Mouse (Mus musculus) heart, embryonic 12.5 days (tissue): Measurements from ENCODE around the gene Hist1h3c. TPM values are rescaled to one million over a fixed set of nuclear protein-coding genes. Genes with fewer than 3 reads are reported as not detected.
"Not testable (repeated sequence)": the region's sequence is repeated elsewhere in the genome, so short reads cannot be mapped to it uniquely, and the experiment has no call there.

Source experiments
- ATAC-seq: fragments of 200-750 bp; cut with Nextera tagmentation; 2 replicates; pipeline ENCODE4 v1.8.0; 2017; ENCODE audit warnings: moderate TSS enrichment, moderate library complexity; ENCODE audit not compliant: insufficient number of reproducible peaks, low FRiP score
- H3K27ac ChIP-seq: fragments of 300-500 bp; sonication (generic); 2 replicates; pipeline ENCODE4 v1.5.1; 2016; ENCODE audit warnings: mild to moderate bottlenecking, moderate library complexity; ENCODE audit not compliant: poor library complexity, severe bottlenecking
- H3K27me3 ChIP-seq: fragments of 300-500 bp; sonication (generic); replicated peaks from 2 replicates; pipeline ENCODE4 v1.6.1; 2016; ENCODE audit warnings: mild to moderate bottlenecking, moderate library complexity
- H3K36me3 ChIP-seq: fragments of 300-500 bp; sonication (generic); 2 replicates; pipeline ENCODE4 v1.6.1; 2016; ENCODE audit warnings: mild to moderate bottlenecking, moderate library complexity
- H3K4me1 ChIP-seq: fragments of 300-500 bp; sonication (generic); replicated peaks from 2 replicates; pipeline ENCODE4 v1.6.1; 2016; ENCODE audit warnings: mild to moderate bottlenecking
- H3K4me2 ChIP-seq: fragments of 300-500 bp; sonication (generic); 2 replicates; pipeline ENCODE4 v1.6.1; 2016; ENCODE audit warnings: mild to moderate bottlenecking, moderate library complexity
- H3K4me3 ChIP-seq: fragments of 300-500 bp; sonication (generic); 2 replicates; pipeline ENCODE4 v1.5.1; 2016; ENCODE audit warnings: mild to moderate bottlenecking
- H3K9ac ChIP-seq: fragments of 300-500 bp; sonication (generic); 2 replicates; pipeline ENCODE4 v1.6.1; 2016; ENCODE audit warnings: mild to moderate bottlenecking, moderate library complexity
- H3K9me3 ChIP-seq: fragments of 300-500 bp; sonication (generic); replicated peaks from 2 replicates; pipeline ENCODE4 v1.6.1; 2016; ENCODE audit warnings: mild to moderate bottlenecking, moderate library complexity
- WGBS: fragments of 180-500 bp; shearing (Covaris S2); methylation state at CpG from one replicate; pipeline ENCODE4 v1.1.7; 2016; 5-methylcytosine and 5-hydroxymethylcytosine counted together
- polyA plus RNA-seq: library from polyadenylated mRNA; unstranded; fragments of >200 nt; fragmentation: Nextera tagmentation; extraction: Ambion mirVana; gene quantifications from 2 replicates; pipeline ENCODE4 v1.2.1, GENCODE M21; 2016

The Hist1h3c gene
- polyA plus RNA-seq, 1 experiment from 2014 or later = 3.0 TPM

- H3K9me3 ChIP-seq = no peaks in the 10 kb centered on the region
- H3K4me2 ChIP-seq = peak within 1 kb of the TSS; percentile 80
- 3% methylated on average over 34 of the region's 34 CpGs for WGBS
- H3K4me1 ChIP-seq = peaks cover 26% of the 10 kb centered on the region
- peak within 1 kb of the TSS; percentile 81 for H3K9ac ChIP-seq
- H3K27ac ChIP-seq = peak within 1 kb of the TSS; percentile 94
- H3K4me3 ChIP-seq = peak within 1 kb of the TSS; percentile 57
- ATAC-seq = peak; percentile 78
- H3K27me3 ChIP-seq = no peaks in the 10 kb centered on the region
- H3K36me3 ChIP-seq = no peaks in the 10 kb centered on the region
Observed at GRCm38 (mm10) chr13:23763586-23764323, 18.4 kb upstream of the Hist1h3c start, which contains the start of gene Hist1h1a. Hist1h1a (plus strand) TSS chr13:23763666.

GRCm38 (mm10) chr13:23763242-23763585 is 17.8 kb upstream of the Hist1h3c start:
- Histone ChIP-seq H3K4me2 (peak overlapping the region; percentile 80), H3K36me3 (no peaks in the 10 kb centered on the region), H3K4me3 (peak overlapping the region; percentile 57), H3K27ac (peak overlapping the region; percentile 94), H3K9me3 (no peaks in the 10 kb centered on the region), H3K9ac (peak overlapping the region; percentile 81), H3K27me3 (no peaks in the 10 kb centered on the region), H3K4me1 (peaks cover 24% of the 10 kb centered on the region)
- ATAC-seq = no peak
- WGBS = 1% methylated on average over 10 of the region's 10 CpGs

- H3K4me3 ChIP-seq = peak within 1 kb of the TSS; percentile 57
- ATAC-seq = peak; percentile 68
- H3K4me2 ChIP-seq = peak within 1 kb of the TSS; percentile 83
- peak within 1 kb of the TSS; percentile 81 for H3K9ac ChIP-seq
- H3K9me3 ChIP-seq, H3K27me3 ChIP-seq, H3K36me3 ChIP-seq: not testable (repeated sequence)
- WGBS = under 1% methylated on average over 36 of the region's 52 CpGs
- peaks cover 28% of the 10 kb centered on the region for H3K4me1 ChIP-seq
- peak within 1 kb of the TSS; percentile 94 for H3K27ac ChIP-seq
Observed at GRCm38 (mm10) chr13:23761871-23762821, 16.7 kb upstream of the Hist1h3c start, which contains the start of gene Hist1h3a. Hist1h3a (minus strand) TSS chr13:23762386.

- Histone ChIP-seq H3K4me3 (peak within 1 kb of the TSS; percentile 53), H3K4me1 (peaks cover 28% of the 10 kb centered on the region), H3K27me3 (no peaks in the 10 kb centered on the region), H3K9me3 (no peaks in the 10 kb centered on the region), H3K9ac (peak within 1 kb of the TSS; percentile 78), H3K27ac (peak within 1 kb of the TSS; percentile 94), H3K4me2 (peak within 1 kb of the TSS; percentile 83), H3K36me3 (no peaks in the 10 kb centered on the region)
- ATAC-seq = peak; percentile 82
- WGBS = under 1% methylated on average over 67 of the region's 72 CpGs
Observed at GRCm38 (mm10) chr13:23760972-23761864, 15.8 kb upstream of the Hist1h3c start, which contains the start of gene Hist1h4a. Hist1h4a (minus strand) TSS chr13:23761230.

DNA sequence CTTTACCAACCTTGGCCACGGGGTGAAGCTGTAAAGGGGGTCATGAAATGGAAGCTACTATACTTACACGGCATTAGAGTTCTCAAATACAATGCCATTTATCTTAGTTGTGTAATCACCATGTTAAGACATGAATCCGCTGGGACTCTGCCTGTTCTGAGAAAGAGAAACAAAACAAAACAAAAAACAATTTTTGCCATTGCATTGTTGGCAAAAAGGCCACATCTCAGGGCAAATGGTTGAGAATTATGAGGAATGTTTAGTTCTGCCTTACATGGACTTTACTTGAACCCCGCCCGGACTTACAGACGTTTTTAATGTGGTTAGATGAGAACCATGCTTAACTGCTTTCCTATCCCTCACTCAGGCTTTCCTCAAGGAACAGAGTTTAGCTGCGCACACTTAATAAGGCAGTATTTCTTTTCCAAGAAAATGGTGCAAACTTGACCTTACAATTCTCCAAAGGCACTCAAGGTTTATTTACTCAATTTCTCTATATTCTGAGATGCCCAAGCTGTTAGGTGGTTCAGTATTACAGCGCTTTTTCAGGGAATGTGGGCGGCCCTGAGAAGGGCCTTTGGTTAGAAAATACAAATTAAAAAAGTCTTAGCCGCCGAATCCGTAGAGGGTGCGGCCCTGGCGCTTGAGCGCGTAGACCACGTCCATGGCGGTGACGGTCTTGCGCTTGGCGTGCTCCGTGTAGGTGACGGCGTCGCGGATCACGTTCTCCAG is 15.0 kb upstream of the Hist1h3c start:
- peaks cover 28% of the 10 kb centered on the region for H3K4me1 ChIP-seq
- 2% methylated on average over 26 of the region's 27 CpGs for WGBS

GRCm38 (mm10) chr13:23759916-23760239 is 14.5 kb upstream of the Hist1h3c start:
- 60% methylated on average over 1 of the region's 1 CpGs for WGBS
- Histone ChIP-seq H3K27me3 (no peaks in the 10 kb centered on the region), H3K9ac (0 out of 2 replicates have a peak overlapping the region, but pooled peaks have one; percentile 52), H3K9me3 (no peaks in the 10 kb centered on the region), H3K36me3 (no peaks in the 10 kb centered on the region), H3K4me3 (peak overlapping the region; percentile 53), H3K4me1 (peaks cover 27% of the 10 kb centered on the region), H3K27ac (peak overlapping the region; percentile 94), H3K4me2 (peak overlapping the region; percentile 83)
- ATAC-seq = no peak

More for the DNA sequence above, 15.0 kb upstream of the Hist1h3c start:
- H3K27me3 ChIP-seq = no peaks in the 10 kb centered on the region
- H3K4me2 ChIP-seq = peak overlapping the region; percentile 83
- H3K9ac ChIP-seq = peak overlapping the region; percentile 52
- no peaks in the 10 kb centered on the region for H3K36me3 ChIP-seq
- H3K9me3 ChIP-seq = no peaks in the 10 kb centered on the region
- ATAC-seq = 0 out of 2 replicates have a peak, but pooled peaks have one; percentile 0
- peak overlapping the region; percentile 94 for H3K27ac ChIP-seq
- peak overlapping the region; percentile 53 for H3K4me3 ChIP-seq

GRCm38 (mm10) chr13:23759251-23759771 is 13.9 kb upstream of the Hist1h3c start:
- Histone ChIP-seq H3K4me3 (no peak overlapping the region), H3K27me3 (no peaks in the 10 kb centered on the region), H3K9ac (no peak overlapping the region), H3K36me3 (no peaks in the 10 kb centered on the region), H3K27ac (no peak overlapping the region), H3K4me1 (peaks cover 21% of the 10 kb centered on the region), H3K9me3 (no peaks in the 10 kb centered on the region), H3K4me2 (no peak overlapping the region)
- ATAC-seq = no peak
- WGBS = 86% methylated on average over 3 of the region's 3 CpGs

DNA sequence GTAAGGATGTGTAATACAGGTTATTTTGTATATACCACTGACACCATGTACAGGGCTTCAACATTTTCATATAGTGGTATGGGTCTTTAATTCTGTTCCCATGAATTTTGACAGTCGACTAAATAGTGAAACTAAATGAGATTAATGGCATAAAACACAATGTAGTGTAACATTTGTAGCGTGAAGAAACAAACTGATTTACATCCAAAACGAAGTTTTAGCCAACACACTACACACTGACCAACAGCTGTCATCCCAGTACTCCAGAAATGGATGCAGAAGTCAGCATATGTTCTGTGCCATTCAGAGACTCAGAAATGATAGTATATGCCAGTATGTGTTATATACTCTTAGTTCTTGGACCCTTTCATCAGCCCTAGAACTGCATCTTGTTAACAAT is 12.5 kb upstream of the Hist1h3c start:
- ATAC-seq = no peak
- H3K4me2 ChIP-seq = no peak overlapping the region

DNA sequence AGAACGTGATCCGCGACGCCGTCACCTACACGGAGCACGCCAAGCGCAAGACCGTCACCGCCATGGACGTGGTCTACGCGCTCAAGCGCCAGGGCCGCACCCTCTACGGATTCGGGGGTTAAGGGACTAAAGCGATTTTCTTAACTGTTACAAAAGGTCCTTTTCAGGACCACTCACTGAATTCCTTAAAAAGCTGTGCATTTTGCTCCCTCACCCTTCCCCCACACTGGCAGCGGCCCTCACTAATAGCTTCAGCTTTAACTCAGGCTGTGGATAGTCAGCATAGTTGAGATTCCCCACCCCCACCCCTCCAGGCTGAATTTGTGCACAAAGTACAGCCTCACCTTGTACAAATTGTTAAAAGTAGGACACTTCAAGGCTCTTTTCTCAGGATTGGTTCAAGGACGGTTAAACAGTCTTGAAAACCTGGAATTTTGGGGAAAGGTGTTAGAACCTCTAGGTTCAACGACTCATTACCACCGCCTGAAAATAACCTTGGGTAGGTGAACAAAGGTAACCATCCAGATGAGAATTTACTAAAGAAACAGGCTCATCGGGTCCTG is 11.9 kb upstream of the Hist1h3c start:
- Histone ChIP-seq H3K36me3 (no peaks in the 10 kb centered on the region), H3K9ac (peak overlapping the region; percentile 81), H3K4me2 (peak overlapping the region; percentile 77), H3K27ac (peak overlapping the region; percentile 93), H3K9me3 (no peaks in the 10 kb centered on the region), H3K27me3 (no peaks in the 10 kb centered on the region), H3K4me1 (peaks cover 12% of the 10 kb centered on the region), H3K4me3 (peak overlapping the region; percentile 51)
- WGBS = 1% methylated on average over 19 of the region's 23 CpGs
- ATAC-seq = no peak; the same call in 1 of the 2 replicates

More for the DNA sequence above, 12.5 kb upstream of the Hist1h3c start:
- Histone ChIP-seq H3K27me3 (no peaks in the 10 kb centered on the region), H3K9me3 (no peaks in the 10 kb centered on the region), H3K4me1 (peaks cover 12% of the 10 kb centered on the region), H3K27ac (no peak overlapping the region), H3K9ac (no peak overlapping the region), H3K36me3 (no peaks in the 10 kb centered on the region), H3K4me3 (no peak overlapping the region)
- WGBS = 49% methylated on average over 3 of the region's 3 CpGs
